Mouse (Mus musculus) limb, embryonic 12.5 days (tissue): ENCODE data around the gene Krtap6-2. TPM values are rescaled to one million over a fixed set of nuclear protein-coding genes. Genes with fewer than 3 reads are reported as not detected.

Source experiments
- ATAC-seq: fragments of 200-750 bp; cut with Nextera tagmentation; 2 replicates; pipeline ENCODE4 v1.8.0; 2017; ENCODE audit warnings: low read depth, moderate TSS enrichment; ENCODE audit not compliant: insufficient number of reproducible peaks, insufficient read depth, low FRiP score, low TSS enrichment
- H3K27ac ChIP-seq: fragments of 300-500 bp; sonication (generic); 2 replicates; pipeline ENCODE4 v1.5.1; 2016; ENCODE audit warnings: mild to moderate bottlenecking, moderate library complexity
- H3K27me3 ChIP-seq: fragments of 300-500 bp; sonication (generic); 2 replicates; pipeline ENCODE4 v1.6.1; 2016; ENCODE audit warnings: mild to moderate bottlenecking, moderate library complexity
- H3K36me3 ChIP-seq: fragments of 300-500 bp; sonication (generic); 2 replicates; pipeline ENCODE4 v1.6.1; 2016; ENCODE audit warnings: mild to moderate bottlenecking, moderate library complexity
- H3K4me1 ChIP-seq: fragments of 300-500 bp; sonication (generic); replicated peaks from 2 replicates; pipeline ENCODE4 v1.6.1; 2016
- H3K4me2 ChIP-seq: fragments of 300-500 bp; sonication (generic); 2 replicates; pipeline ENCODE4 v1.6.1; 2016; ENCODE audit warnings: mild to moderate bottlenecking, moderate library complexity
- H3K4me3 ChIP-seq: fragments of 300-500 bp; sonication (generic); replicated peaks from 2 replicates; pipeline ENCODE4 v1.5.1; 2016; ENCODE audit warnings: mild to moderate bottlenecking
- H3K9ac ChIP-seq: fragments of 300-500 bp; sonication (generic); replicated peaks from 2 replicates; pipeline ENCODE4 v1.6.1; 2016; ENCODE audit warnings: mild to moderate bottlenecking, moderate library complexity
- H3K9me3 ChIP-seq: fragments of 300-500 bp; sonication (generic); 2 replicates; pipeline ENCODE4 v1.6.1; 2016; ENCODE audit warnings: mild to moderate bottlenecking, moderate library complexity
- WGBS: fragments of 180-500 bp; shearing (Covaris S2); methylation state at CpG from one replicate; pipeline ENCODE4 v1.1.7; 2016; 5-methylcytosine and 5-hydroxymethylcytosine counted together
- polyA plus RNA-seq: library from polyadenylated mRNA; unstranded; fragments of >200 nt; fragmentation: Nextera tagmentation; extraction: Ambion mirVana; gene quantifications from 2 replicates; pipeline ENCODE4 v1.2.1, GENCODE M21; 2016

Krtap6-2 gene
- not detected in 2 replicates for polyA plus RNA-seq

DNA sequence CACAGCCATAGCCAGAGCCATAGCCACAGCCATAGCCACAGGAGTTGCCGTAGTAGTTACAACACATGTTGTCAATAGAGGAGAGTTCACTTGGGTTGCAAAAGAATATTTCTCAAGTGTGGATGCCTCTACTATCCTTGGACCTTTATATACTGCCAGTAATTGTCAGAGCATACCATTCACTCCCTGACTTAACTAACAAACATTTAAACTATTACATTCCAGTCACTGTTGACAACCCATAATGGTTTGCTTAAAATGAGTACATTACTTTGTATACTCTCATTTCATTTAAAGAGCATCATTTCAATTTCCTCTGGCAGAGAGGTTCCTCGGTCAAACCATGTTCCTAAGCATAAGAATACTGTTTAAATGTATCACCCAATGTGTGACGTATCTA is at the start of gene Krtap6-2:
Gene Krtap6-2 (minus strand): TSS at position 101 of the 400 bp plus-strand sequence.
- no peaks in the 10 kb centered on the region for H3K9me3 ChIP-seq
- H3K9ac ChIP-seq, result no peak within 1 kb of the TSS
- no peak within 1 kb of the TSS for H3K4me3 ChIP-seq
- WGBS, result 96% methylated on average over 3 of the region's 3 CpGs
- H3K27me3 ChIP-seq, result no peaks in the 10 kb centered on the region
- ATAC-seq, result no peak
- no peaks in the 10 kb centered on the region for H3K4me1 ChIP-seq
- no peak within 1 kb of the TSS for H3K4me2 ChIP-seq
- H3K27ac ChIP-seq, result no peak within 1 kb of the TSS
- no peaks in the 10 kb centered on the region for H3K36me3 ChIP-seq

DNA sequence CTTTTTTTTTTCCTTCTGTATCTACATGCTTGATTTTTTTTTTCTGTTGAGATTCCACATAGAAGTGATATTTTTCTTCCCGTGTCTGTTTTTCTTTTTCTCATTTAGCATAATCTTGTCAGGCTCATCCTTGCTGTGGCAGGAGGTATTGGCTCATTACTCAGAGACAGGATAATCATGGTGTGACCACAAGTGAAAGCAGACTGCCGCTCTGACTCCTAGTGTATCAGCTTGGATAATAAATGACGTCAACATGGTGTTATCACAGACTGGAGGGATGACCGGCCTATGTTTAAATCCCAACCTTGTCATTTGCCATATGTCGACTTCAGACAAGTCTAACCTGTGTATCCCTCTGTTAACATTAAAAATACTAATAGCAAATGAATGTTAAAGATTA is 41.3 kb upstream of the Krtap6-2 start:
- Histone ChIP-seq H3K27ac (no peak overlapping the region), H3K27me3 (no peaks in the 10 kb centered on the region), H3K9ac (no peak overlapping the region), H3K4me2 (no peak overlapping the region), H3K9me3 (no peaks in the 10 kb centered on the region), H3K4me3 (no peak overlapping the region), H3K4me1 (no peaks in the 10 kb centered on the region), H3K36me3 (no peaks in the 10 kb centered on the region)
- WGBS, result 87% methylated on average over 5 of the region's 5 CpGs
- ATAC-seq, result no peak

GRCm38 (mm10) chr16:89429586-89429985 is 9.7 kb upstream of the Krtap6-2 start:
- Histone ChIP-seq H3K4me1 (no peaks in the 10 kb centered on the region), H3K27me3 (no peaks in the 10 kb centered on the region), H3K4me2 (no peak overlapping the region), H3K9me3 (0 out of 2 replicates have a peak, but pooled peaks cover 5% of the 10 kb centered on the region), H3K27ac (no peak overlapping the region), H3K4me3 (no peak overlapping the region), H3K9ac (no peak overlapping the region), H3K36me3 (no peaks in the 10 kb centered on the region)
- 84% methylated on average over 2 of the region's 2 CpGs for WGBS
- no peak for ATAC-seq

GRCm38 (mm10) chr16:89425310-89425709 is 5.4 kb upstream of the Krtap6-2 start:
- Histone ChIP-seq H3K27ac (no peak overlapping the region), H3K4me3 (no peak overlapping the region), H3K4me2 (no peak overlapping the region), H3K9ac (no peak overlapping the region), H3K36me3 (no peaks in the 10 kb centered on the region), H3K27me3 (no peaks in the 10 kb centered on the region), H3K9me3 (0 out of 2 replicates have a peak, but pooled peaks cover 5% of the 10 kb centered on the region), H3K4me1 (no peaks in the 10 kb centered on the region)
- 84% methylated on average over 5 of the region's 5 CpGs for WGBS
- ATAC-seq, result no peak

DNA sequence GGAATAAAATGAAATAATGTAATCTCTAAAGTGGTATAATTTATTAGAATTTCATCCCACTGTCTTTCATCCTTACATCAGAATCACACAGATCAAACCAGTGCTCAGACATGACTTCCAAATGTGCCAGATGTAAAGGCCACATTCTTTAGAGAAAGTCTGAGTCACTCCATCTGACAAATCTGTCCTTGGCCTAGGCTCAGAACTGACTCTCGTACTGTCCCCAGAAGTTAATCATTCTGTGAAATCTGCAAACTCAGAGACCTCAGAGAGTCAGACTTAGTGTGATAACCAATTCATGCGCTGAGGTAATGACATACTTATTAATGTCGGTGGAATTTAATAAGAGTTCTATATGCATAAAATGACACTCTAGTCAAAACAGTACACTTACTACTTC is 3.6 kb downstream of the Krtap6-2 start:
- Histone ChIP-seq H3K4me3 (no peak overlapping the region), H3K9me3 (no peaks in the 10 kb centered on the region), H3K27ac (no peak overlapping the region), H3K4me2 (no peak overlapping the region), H3K4me1 (no peaks in the 10 kb centered on the region), H3K27me3 (no peaks in the 10 kb centered on the region), H3K36me3 (no peaks in the 10 kb centered on the region), H3K9ac (no peak overlapping the region)
- no peak for ATAC-seq
- WGBS, result 85% methylated on average over 3 of the region's 3 CpGs

DNA sequence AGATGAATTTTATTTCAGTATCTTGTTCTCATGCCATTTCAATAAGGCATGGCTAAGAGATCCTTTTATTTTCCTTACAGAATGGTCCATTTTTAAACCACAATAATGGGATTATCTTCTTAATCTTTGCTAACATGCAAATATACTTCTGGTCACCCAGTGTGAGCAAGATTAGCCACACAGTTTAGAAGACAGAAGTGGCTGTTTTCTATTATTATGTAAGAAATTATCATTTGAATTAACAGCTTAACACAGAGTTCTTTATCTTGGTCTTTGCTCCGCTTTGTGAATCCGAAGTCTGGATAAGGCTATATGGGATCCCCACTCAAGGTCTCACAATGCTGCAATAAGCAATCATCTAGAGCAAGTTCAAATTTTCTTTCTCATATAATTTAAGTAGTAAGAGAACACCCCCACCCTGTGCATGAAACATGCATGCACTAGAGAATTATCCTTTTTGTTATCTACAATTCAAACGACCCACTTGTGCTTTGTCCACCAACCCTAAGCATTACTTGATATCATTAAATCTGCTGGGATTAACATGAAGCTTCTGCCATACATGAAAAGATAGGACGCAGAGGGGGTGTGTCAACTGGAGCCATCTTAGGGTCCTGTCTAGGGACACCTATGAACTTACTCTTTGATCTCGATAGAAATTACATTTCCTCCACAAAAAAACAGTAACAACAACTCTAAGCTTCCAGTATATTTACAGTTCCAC is 9.4 kb downstream of the Krtap6-2 start:
- no peaks in the 10 kb centered on the region for H3K9me3 ChIP-seq
- no peak overlapping the region for H3K4me2 ChIP-seq
- H3K27me3 ChIP-seq, result no peaks in the 10 kb centered on the region
- 86% methylated on average over 5 of the region's 5 CpGs for WGBS
- no peak overlapping the region for H3K9ac ChIP-seq
- no peak overlapping the region for H3K27ac ChIP-seq
- no peak overlapping the region for H3K4me3 ChIP-seq
- ATAC-seq, result no peak
- H3K4me1 ChIP-seq, result no peaks in the 10 kb centered on the region
- no peaks in the 10 kb centered on the region for H3K36me3 ChIP-seq

DNA sequence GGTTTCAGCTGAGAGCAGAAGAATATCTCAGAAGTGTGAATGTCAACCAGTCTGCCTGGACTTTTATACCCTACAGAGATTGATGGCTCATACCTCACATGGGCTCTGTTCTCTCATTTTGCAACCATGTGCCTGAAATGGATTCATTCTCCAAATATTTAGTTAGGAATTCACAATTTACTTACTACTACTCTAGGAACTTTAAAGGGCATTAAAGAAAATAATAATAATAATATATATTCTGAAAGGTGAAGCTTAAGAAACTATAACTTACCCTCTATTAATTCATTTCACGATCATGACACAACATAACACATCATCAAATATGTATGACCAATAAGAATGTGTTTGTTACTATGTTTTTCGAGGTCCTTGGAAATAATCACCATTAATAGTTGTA is 16.1 kb downstream of the Krtap6-2 start, which contains the start of gene Krtap21-1:
Gene Krtap21-1 (minus strand): TSS at position 101 of the 400 bp plus-strand sequence.
- Histone ChIP-seq H3K36me3 (no peaks in the 10 kb centered on the region), H3K4me3 (no peak within 1 kb of the TSS), H3K9me3 (no peaks in the 10 kb centered on the region), H3K27ac (no peak within 1 kb of the TSS), H3K9ac (no peak within 1 kb of the TSS), H3K4me2 (no peak within 1 kb of the TSS), H3K4me1 (no peaks in the 10 kb centered on the region), H3K27me3 (no peaks in the 10 kb centered on the region)
- no peak for ATAC-seq
- 78% methylated on average over 2 of the region's 2 CpGs for WGBS

- WGBS, result 79% methylated on average over 2 of the region's 2 CpGs
- Histone ChIP-seq H3K4me1 (no peaks in the 10 kb centered on the region), H3K4me2 (no peak overlapping the region), H3K9ac (no peak overlapping the region), H3K27ac (no peak overlapping the region), H3K27me3 (no peaks in the 10 kb centered on the region), H3K4me3 (no peak overlapping the region), H3K36me3 (no peaks in the 10 kb centered on the region), H3K9me3 (no peaks in the 10 kb centered on the region)
- ATAC-seq, result no peak
These were observed 47.0 kb downstream of the Krtap6-2 start for GRCm38 (mm10) chr16:89372734-89373461.

Other genes starting within 250 kb of the Krtap6-2 start
- gene 1110057P08Rik, start 245.4 kb downstream of the Krtap6-2 start, polyA plus RNA-seq, result not detected in 2 replicates
- gene Krtap20-2, start 214.2 kb downstream of the Krtap6-2 start, polyA plus RNA-seq, result not detected in 2 replicates
- not detected in 2 replicates for gene Krtap21-1, start 16.2 kb downstream of the Krtap6-2 start, polyA plus RNA-seq
- gene Krtap8-1, start 67.8 kb upstream of the Krtap6-2 start, polyA plus RNA-seq, result not detected in 2 replicates
- gene Krtap7-1, start 88.2 kb upstream of the Krtap6-2 start, polyA plus RNA-seq, result not detected in 2 replicates
- gene Krtap11-1, start 151.1 kb upstream of the Krtap6-2 start, polyA plus RNA-seq, result not detected in 2 replicates